Mouse (Mus musculus) stomach, postnatal 0 days (tissue): ENCODE measurements around the gene Ralgapa2. TPM values are rescaled to one million over a fixed set of nuclear protein-coding genes. Genes with fewer than 3 reads are reported as not detected.
A peak's percentile ranks its signal among the peaks of the same experiment; 100 is the strongest.

ENCODE experiments used
- ATAC-seq: fragments of 200-750 bp; cut with Nextera tagmentation; 2 replicates; pipeline ENCODE4 v1.8.0; 2017; ENCODE audit not compliant: low FRiP score, low TSS enrichment
- DNase-seq: peaks from one replicate; pipeline ENCODE4 v3.0.0-alpha.2; 2016; ENCODE audit warnings: low spot score
- H3K27ac ChIP-seq: fragments of 300-500 bp; sonication (generic); replicated peaks from 2 replicates; pipeline ENCODE4 v1.5.1; 2014; ENCODE audit warnings: mild to moderate bottlenecking, control low read depth
- H3K27me3 ChIP-seq: fragments of 300-500 bp; sonication (generic); 2 replicates; pipeline ENCODE4 v1.6.1; 2014; ENCODE audit warnings: low read length; ENCODE audit not compliant: control insufficient read depth, insufficient read depth
- H3K36me3 ChIP-seq: fragments of 300-500 bp; sonication (generic); 2 replicates; pipeline ENCODE4 v1.6.1; 2014; ENCODE audit warnings: low read length, mixed read lengths; ENCODE audit not compliant: control insufficient read depth, insufficient read depth
- H3K4me1 ChIP-seq: fragments of 300-500 bp; sonication (generic); replicated peaks from 2 replicates; pipeline ENCODE4 v1.6.1; 2014; ENCODE audit warnings: antibody characterized with exemption; ENCODE audit not compliant: control insufficient read depth, insufficient read depth
- H3K4me2 ChIP-seq: fragments of 300-500 bp; sonication (generic); replicated peaks from 2 replicates; pipeline ENCODE4 v1.6.1; 2014; ENCODE audit warnings: low read depth, mild to moderate bottlenecking, control low read depth, moderate library complexity
- H3K4me3 ChIP-seq: fragments of 300-500 bp; sonication (generic); 2 replicates; pipeline ENCODE4 v1.5.1; 2014; ENCODE audit warnings: low read depth, low read length, control low read depth
- H3K9ac ChIP-seq: fragments of 300-500 bp; sonication (generic); 2 replicates; pipeline ENCODE4 v1.6.1; 2014; ENCODE audit warnings: mild to moderate bottlenecking, low read length, control low read depth, mixed read lengths
- H3K9me3 ChIP-seq: fragments of 300-500 bp; sonication (generic); 2 replicates; pipeline ENCODE4 v1.6.1; 2016; ENCODE audit warnings: low read length; ENCODE audit not compliant: control insufficient read depth
- CTCF ChIP-seq: IDR thresholded peaks from 2 replicates; pipeline ENCODE4 v1.5.1; 2016; ENCODE audit warnings: antibody characterized with exemption, low read depth, mild to moderate bottlenecking, moderate library complexity
- EP300 ChIP-seq: optimal IDR thresholded peaks from 2 replicates; pipeline ENCODE3; 2016; ENCODE audit warnings: antibody characterized with exemption
- WGBS: fragments of 180-500 bp; shearing (Covaris S2); extraction: QIAGEN DNeasy Blood & Tissue Kit; methylation state at CpG from one replicate; pipeline ENCODE4 v1.1.7; 2014; 5-methylcytosine and 5-hydroxymethylcytosine counted together
- polyA plus RNA-seq: library from polyadenylated mRNA; unstranded; fragments of >200 nt; fragmentation: Nextera tagmentation; extraction: Ambion mirVana; gene quantifications from 2 replicates; pipeline ENCODE4 v1.2.1, GENCODE M21; 2015

The Ralgapa2 gene
- polyA plus RNA-seq, 1 experiment from 2014 or later, result 3.1 TPM

DNA sequence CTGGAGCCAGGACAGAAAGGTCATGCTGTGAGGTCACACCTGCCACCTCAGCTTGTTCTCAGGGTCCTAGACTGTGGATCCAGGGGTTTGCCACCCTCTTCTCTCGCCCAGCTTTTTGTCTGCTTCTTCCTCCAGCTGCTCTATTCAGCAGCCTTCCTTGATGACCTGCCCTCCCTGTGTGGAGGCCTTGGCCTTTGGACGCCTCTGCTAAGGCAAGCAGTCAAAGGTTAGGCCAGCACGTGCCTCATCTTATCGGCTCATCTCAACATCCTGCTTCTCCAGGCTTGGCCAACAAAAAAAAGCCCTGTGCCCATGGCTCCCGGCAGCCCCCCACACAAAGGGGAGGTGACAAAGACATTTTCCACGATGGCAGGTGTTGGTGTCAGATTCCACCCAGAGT is 264.6 kb downstream of the Ralgapa2 start:
- Histone ChIP-seq H3K27ac (no peak overlapping the region), H3K4me1 (no peaks in the 10 kb centered on the region), H3K36me3 (peaks cover 5% of the 10 kb centered on the region; the same call in 1 of the 2 replicates), H3K9ac (no peak overlapping the region), H3K4me2 (no peak overlapping the region), H3K27me3 (no peaks in the 10 kb centered on the region), H3K4me3 (no peak overlapping the region), H3K9me3 (no peaks in the 10 kb centered on the region)
- TF ChIP-seq EP300, result no peak
- TF ChIP-seq CTCF, result no peak
- 31% methylated on average over 6 of the region's 6 CpGs for WGBS
- DNase-seq (no peak), ATAC-seq (no peak)

DNA sequence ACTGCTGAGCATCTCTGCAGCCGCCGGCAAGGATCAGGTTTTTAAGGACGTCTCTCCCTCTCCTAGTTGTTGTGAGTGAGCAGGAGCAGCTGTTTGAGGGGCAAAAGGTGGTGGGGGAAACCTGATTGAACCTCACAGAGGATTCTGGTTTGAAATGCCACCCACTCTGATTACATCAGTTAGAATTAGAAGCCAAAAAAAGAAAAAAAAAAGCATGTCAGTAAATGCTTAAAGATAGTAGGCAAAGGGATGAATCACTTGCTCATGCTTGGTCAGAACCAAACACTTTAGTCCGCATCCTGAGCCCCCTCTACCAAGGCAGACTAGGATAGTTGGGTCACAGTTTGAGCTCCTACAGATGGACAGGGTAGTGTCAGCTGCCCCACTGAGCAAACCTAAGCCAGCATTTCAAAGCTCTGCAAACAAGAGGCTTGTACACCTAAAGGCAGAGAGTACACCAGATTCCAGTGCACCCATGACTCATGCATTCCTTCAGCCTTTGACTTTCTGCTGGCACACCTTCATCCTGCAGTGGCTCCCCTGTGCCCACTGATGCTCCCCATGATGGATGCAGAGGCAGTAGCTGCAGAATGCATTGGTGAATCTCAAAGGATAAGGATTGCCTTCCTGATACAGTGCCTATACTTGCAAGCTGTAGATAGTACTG is 265.6 kb downstream of the Ralgapa2 start:
- Histone ChIP-seq H3K27me3 (no peaks in the 10 kb centered on the region), H3K9ac (no peak overlapping the region), H3K9me3 (no peaks in the 10 kb centered on the region), H3K4me1 (no peaks in the 10 kb centered on the region), H3K4me2 (no peak overlapping the region), H3K4me3 (no peak overlapping the region), H3K27ac (no peak overlapping the region), H3K36me3 (peaks cover 5% of the 10 kb centered on the region; the same call in 1 of the 2 replicates)
- ATAC-seq, result peak; percentile 45; the same call in 1 of the 2 replicates
- 64% methylated on average over 4 of the region's 4 CpGs for WGBS
- no peak for DNase-seq
- TF ChIP-seq EP300 (no peak), CTCF (no peak)

DNA sequence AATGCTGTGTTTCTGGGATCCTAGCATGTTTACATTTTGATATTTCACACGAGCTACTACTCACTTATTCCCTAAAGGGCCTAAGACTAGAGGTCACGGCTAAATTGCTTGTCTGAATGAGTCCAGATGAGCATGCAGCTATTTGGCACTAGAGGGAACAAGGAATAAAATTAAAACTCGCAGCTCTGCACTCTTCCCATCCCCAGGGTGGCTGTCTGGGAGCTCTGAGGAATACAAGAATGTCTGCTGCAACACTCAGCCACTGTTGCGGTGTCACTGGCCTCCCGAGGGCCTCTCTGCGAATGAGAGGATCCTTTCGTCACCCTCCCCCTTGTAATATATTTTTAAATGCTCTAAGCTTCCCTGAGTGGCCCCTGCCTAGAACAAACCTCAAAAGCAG is 266.7 kb downstream of the Ralgapa2 start:
- peaks cover 5% of the 10 kb centered on the region; the same call in 1 of the 2 replicates for H3K36me3 ChIP-seq
- no peak overlapping the region for H3K4me3 ChIP-seq
- H3K27me3 ChIP-seq, result no peaks in the 10 kb centered on the region
- TF ChIP-seq CTCF (no peak), EP300 (no peak)
- no peak overlapping the region for H3K27ac ChIP-seq
- H3K4me1 ChIP-seq, result no peaks in the 10 kb centered on the region
- no peak overlapping the region for H3K9ac ChIP-seq
- H3K4me2 ChIP-seq, result no peak overlapping the region
- ATAC-seq, result no peak
- H3K9me3 ChIP-seq, result no peaks in the 10 kb centered on the region
- DNase-seq, result no peak
- WGBS, result 66% methylated on average over 7 of the region's 7 CpGs

- no peak overlapping the region for H3K4me2 ChIP-seq
- TF ChIP-seq CTCF, result no peak
- TF ChIP-seq EP300, result no peak
- H3K27ac ChIP-seq, result no peak overlapping the region
- DNase-seq (no peak), ATAC-seq (no peak)
- no peaks in the 10 kb centered on the region for H3K9me3 ChIP-seq
- no peak overlapping the region for H3K4me3 ChIP-seq
- no peak overlapping the region for H3K9ac ChIP-seq
- H3K27me3 ChIP-seq, result no peaks in the 10 kb centered on the region
- no peaks in the 10 kb centered on the region for H3K4me1 ChIP-seq
- peaks cover 5% of the 10 kb centered on the region; the same call in 1 of the 2 replicates for H3K36me3 ChIP-seq
- 92% methylated on average over 2 of the region's 2 CpGs for WGBS
Observed at GRCm38 (mm10) chr2:146244049-146244448, 268.1 kb downstream of the Ralgapa2 start.

- Histone ChIP-seq H3K36me3 (no peaks in the 10 kb centered on the region; the same call in 1 of the 2 replicates), H3K4me1 (no peaks in the 10 kb centered on the region), H3K27ac (no peak overlapping the region), H3K27me3 (no peaks in the 10 kb centered on the region), H3K9ac (no peak overlapping the region), H3K4me3 (no peak overlapping the region), H3K4me2 (no peak overlapping the region), H3K9me3 (no peaks in the 10 kb centered on the region)
- DNase-seq (no peak), ATAC-seq (no peak)
- 86% methylated on average over 4 of the region's 4 CpGs for WGBS
- no peak for TF ChIP-seq CTCF
- TF ChIP-seq EP300, result no peak
Observed at GRCm38 (mm10) chr2:146239196-146239747, 272.9 kb downstream of the Ralgapa2 start.

DNA sequence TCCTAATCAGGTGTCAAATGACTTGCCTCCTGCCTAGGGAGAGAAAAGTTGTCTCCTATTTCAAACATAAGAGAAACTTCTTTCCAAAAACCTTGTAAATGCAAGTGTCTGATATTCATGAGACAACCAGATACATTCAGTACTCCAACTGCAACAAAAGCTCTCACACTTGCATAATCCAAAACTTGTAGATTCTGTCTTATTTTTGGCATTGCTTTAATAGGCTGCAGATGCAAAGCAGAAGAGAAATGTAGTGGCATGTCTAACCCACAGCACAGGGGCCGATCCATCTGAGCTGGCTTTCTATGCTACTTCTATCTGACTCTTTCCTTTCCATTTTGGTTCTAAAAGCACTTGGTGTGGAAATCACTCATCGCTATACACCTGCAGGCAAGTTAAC is 280.7 kb downstream of the Ralgapa2 start:
- Histone ChIP-seq H3K4me2 (no peak overlapping the region), H3K4me1 (no peaks in the 10 kb centered on the region), H3K4me3 (no peak overlapping the region), H3K36me3 (no peaks in the 10 kb centered on the region), H3K9me3 (no peaks in the 10 kb centered on the region), H3K27me3 (peaks cover 4% of the 10 kb centered on the region), H3K9ac (no peak overlapping the region), H3K27ac (no peak overlapping the region)
- TF ChIP-seq CTCF, result no peak
- no peak for TF ChIP-seq EP300
- ATAC-seq (no peak), DNase-seq (no peak)
- 85% methylated on average over 2 of the region's 2 CpGs for WGBS
